Mouse (Mus musculus) testis, postnatal 10 days (tissue): ENCODE measurements at regions not wholly inside any gene's neighbourhood (a gene's known extent, or its start where the extent isn't known, plus 50 kb on each side); places are given as distances from the start of the nearest gene placed in this dataset.

Experiments used
- DNase-seq: peaks from one replicate; pipeline ENCODE4 v3.0.0; 2021; ENCODE audit warnings: low spot score

- DNase-seq, result no peak
Measured at GRCm38 (mm10) chr15:61408621-61409020, 485.8 kb upstream of the A1bg start.

- DNase-seq, result no peak
Measured at GRCm38 (mm10) chr15:61400720-61401119, 477.9 kb upstream of the A1bg start.

- no peak for DNase-seq
Measured at GRCm38 (mm10) chr15:61399971-61400370, 477.2 kb upstream of the A1bg start.

GRCm38 (mm10) chr15:61398829-61399228 is 476.0 kb upstream of the A1bg start:
- DNase-seq, result no peak

GRCm38 (mm10) chr15:61397061-61397460 is 474.2 kb upstream of the A1bg start:
- no peak for DNase-seq

GRCm38 (mm10) chr15:61395296-61395826 is 472.5 kb upstream of the A1bg start:
- DNase-seq, result no peak

- DNase-seq, result no peak
Measured at GRCm38 (mm10) chr15:61380666-61381065, 457.9 kb upstream of the A1bg start.

- DNase-seq, result no peak
Measured at GRCm38 (mm10) chr15:61366276-61366675, 443.5 kb upstream of the A1bg start.

GRCm38 (mm10) chr15:61365511-61365910 is 442.7 kb upstream of the A1bg start:
- DNase-seq, result no peak

- no peak for DNase-seq
Measured at GRCm38 (mm10) chr15:61364461-61364860, 441.6 kb upstream of the A1bg start.

GRCm38 (mm10) chr15:61361254-61361653 is 438.4 kb upstream of the A1bg start:
- DNase-seq, result no peak

GRCm38 (mm10) chr15:61355344-61355743 is 432.5 kb upstream of the A1bg start:
- no peak for DNase-seq

- DNase-seq, result no peak
Measured at GRCm38 (mm10) chr15:61351729-61352342, 429.0 kb upstream of the A1bg start.

- DNase-seq, result no peak
Measured at GRCm38 (mm10) chr15:61345101-61345500, 422.3 kb upstream of the A1bg start.

- no peak for DNase-seq
Measured at GRCm38 (mm10) chr15:61342618-61343017, 419.8 kb upstream of the A1bg start.

- no peak for DNase-seq
Measured at GRCm38 (mm10) chr15:61327925-61328324, 405.1 kb upstream of the A1bg start.

- no peak for DNase-seq
Measured at GRCm38 (mm10) chr15:61322243-61322642, 399.4 kb upstream of the A1bg start.

- no peak for DNase-seq
Measured at GRCm38 (mm10) chr15:61309452-61310165, 386.8 kb upstream of the A1bg start.

GRCm38 (mm10) chr15:61308936-61309335 is 386.1 kb upstream of the A1bg start:
- DNase-seq, result no peak

GRCm38 (mm10) chr15:61304546-61304945 is 381.7 kb upstream of the A1bg start:
- no peak for DNase-seq

- no peak for DNase-seq
Measured at GRCm38 (mm10) chr15:61299796-61300195, 377.0 kb upstream of the A1bg start.

- DNase-seq, result no peak
Measured at GRCm38 (mm10) chr15:61297447-61298208, 374.8 kb upstream of the A1bg start.

GRCm38 (mm10) chr15:61294616-61295015 is 371.8 kb upstream of the A1bg start:
- no peak for DNase-seq
